Mouse (Mus musculus): ENCODE results near the gene Lta. TPM values are rescaled to one million over a fixed set of nuclear protein-coding genes. Genes with fewer than 3 reads are reported as not detected.
A peak's percentile ranks its signal among the peaks of the same experiment; 100 is the strongest.

The Lta gene
- polyA plus RNA-seq, 1 experiment from 2014 or later: 1.1 TPM

DNA sequence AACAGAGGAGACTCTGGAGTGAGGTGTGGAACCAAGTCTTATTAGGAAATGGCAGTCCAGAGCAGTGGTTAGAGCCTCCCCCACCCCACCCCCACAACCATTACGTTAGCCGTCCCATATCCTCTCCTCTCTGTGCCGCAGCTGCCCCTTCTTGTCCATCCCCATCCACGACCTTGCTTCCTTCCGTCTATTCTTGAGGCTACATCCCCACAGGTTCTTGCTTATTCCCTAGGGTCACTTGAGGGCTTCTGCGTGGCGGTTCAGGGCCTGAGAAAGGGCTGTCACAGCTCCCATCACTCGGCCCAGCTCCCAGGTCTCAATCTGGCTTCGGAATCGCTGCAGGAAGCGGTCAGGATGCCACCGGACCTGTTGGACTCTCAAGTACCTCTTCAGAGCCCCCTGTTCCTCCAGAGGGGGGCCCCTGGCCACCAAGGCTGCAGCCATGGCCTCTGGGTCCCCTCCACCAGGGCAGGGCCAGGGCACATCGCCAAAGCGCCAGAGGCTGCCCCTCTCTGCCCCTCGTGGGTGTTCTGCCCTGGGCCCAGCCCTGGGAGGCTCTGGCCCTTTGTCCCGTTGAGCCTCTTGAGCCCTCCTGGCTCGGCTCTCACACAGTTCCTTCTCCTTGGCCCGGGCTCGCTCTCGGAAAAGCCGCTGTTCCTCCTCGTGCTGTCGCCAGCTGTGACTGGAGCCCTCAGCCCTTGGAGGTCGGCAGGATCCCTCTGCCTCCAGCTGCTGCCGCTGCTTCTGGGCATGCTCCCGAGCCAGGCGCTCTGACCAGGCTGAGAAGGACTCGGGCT is 15.2 kb upstream of the Lta start, which contains the start of gene Gm16181:
Gene Gm16181 (plus strand): TSS at position 679 of the 797 bp plus-strand sequence.
- H3K4me2 ChIP-seq (ENCODE audit: low read length): no peak within 1 kb of the TSS
- H3K4me3 ChIP-seq (ENCODE audit: low read depth, low read length): no peak within 1 kb of the TSS
- H3K9ac ChIP-seq (ENCODE audit: low read depth, low read length): no peak within 1 kb of the TSS
- no peak for ATAC-seq
- H3K27me3 ChIP-seq (ENCODE audit: control insufficient read depth, insufficient read depth, low read depth, low read length): no peaks in the 10 kb centered on the region
- peaks cover 11% of the 10 kb centered on the region; the same call in 1 of the 2 replicates for H3K36me3 ChIP-seq (ENCODE audit: control insufficient read depth, insufficient read depth, low read length)
- no peak within 1 kb of the TSS for H3K27ac ChIP-seq (ENCODE audit: low read length)
- 77% methylated on average over 28 of the region's 28 CpGs for WGBS
- no peaks in the 10 kb centered on the region for H3K4me1 ChIP-seq (ENCODE audit: control insufficient read depth, insufficient read depth, low read length)
- no peaks in the 10 kb centered on the region for H3K9me3 ChIP-seq (replicated peaks; ENCODE audit: control insufficient read depth, low read length, poor library complexity, severe bottlenecking)

DNA sequence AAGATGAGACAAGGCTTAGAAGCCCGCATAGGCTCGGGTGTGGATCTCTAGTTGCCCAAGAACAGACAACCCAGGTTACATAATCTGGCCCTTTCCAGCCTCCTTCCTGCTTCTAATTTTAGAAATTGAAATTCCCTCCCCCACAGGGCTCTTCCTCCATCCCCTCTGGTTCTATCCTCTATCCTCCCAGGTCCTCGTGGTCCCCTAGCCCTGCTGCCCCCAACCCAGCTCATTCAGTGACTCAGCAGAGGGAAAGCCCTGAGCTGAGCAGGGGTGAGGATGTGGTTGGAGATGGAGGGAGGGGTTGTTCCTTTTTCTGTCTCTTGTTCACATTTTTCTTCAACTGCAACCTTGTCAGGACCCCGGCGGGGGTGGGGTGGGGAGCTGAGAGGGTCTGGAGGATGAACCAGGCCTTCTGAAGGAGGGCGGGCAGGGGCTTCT is 14.5 kb upstream of the Lta start:
- no peak for ATAC-seq
- 91% methylated on average over 6 of the region's 6 CpGs for WGBS
- Histone ChIP-seq H3K9ac (ENCODE audit: low read depth, low read length) (no peak overlapping the region), H3K27ac (ENCODE audit: low read length) (no peak overlapping the region), H3K36me3 (ENCODE audit: control insufficient read depth, insufficient read depth, low read length) (peaks cover 8% of the 10 kb centered on the region; the same call in 1 of the 2 replicates), H3K27me3 (ENCODE audit: control insufficient read depth, insufficient read depth, low read depth, low read length) (no peaks in the 10 kb centered on the region), H3K4me2 (ENCODE audit: low read length) (no peak overlapping the region), H3K9me3 (replicated peaks; ENCODE audit: control insufficient read depth, low read length, poor library complexity, severe bottlenecking) (no peaks in the 10 kb centered on the region), H3K4me1 (ENCODE audit: control insufficient read depth, insufficient read depth, low read length) (no peaks in the 10 kb centered on the region), H3K4me3 (ENCODE audit: low read depth, low read length) (no peak overlapping the region)

DNA sequence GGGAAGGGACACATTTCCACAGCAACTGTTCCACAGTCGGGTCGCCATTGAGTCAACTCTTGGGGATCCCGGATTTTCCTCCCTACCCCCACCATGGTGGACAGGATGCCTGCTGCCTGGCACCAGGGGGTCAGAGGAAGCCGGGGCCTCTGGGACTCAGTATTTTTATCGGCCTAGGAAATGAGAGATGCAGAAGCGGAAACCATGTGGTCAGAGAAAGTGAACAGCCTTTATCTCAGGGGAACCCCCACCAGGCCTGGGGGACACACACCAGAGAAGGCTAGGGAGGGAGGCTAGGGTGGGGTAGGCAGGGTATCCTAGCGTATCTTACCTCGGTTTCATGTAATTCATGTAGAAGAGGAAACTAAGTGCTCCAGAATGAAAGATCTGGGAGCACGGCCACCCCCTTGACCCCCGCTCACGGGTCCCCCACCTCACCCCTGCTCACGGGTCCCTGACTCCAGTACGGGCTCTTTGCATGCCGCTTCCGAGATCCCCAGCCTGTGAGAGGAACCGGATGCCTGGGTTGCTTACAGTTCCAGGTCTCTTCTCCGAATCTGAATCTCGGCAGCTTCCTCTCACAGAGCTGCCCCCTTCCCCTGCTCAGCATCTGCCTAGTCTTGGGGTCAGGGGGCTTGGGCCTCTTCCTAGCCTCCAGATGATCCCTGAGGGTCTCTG is 13.5 kb upstream of the Lta start:
- Histone ChIP-seq H3K4me3 (ENCODE audit: low read depth, low read length) (no peak overlapping the region), H3K9me3 (replicated peaks; ENCODE audit: control insufficient read depth, low read length, poor library complexity, severe bottlenecking) (no peaks in the 10 kb centered on the region), H3K36me3 (ENCODE audit: control insufficient read depth, insufficient read depth, low read length) (peaks cover 8% of the 10 kb centered on the region; the same call in 1 of the 2 replicates), H3K4me2 (ENCODE audit: low read length) (no peak overlapping the region), H3K27me3 (ENCODE audit: control insufficient read depth, insufficient read depth, low read depth, low read length) (no peaks in the 10 kb centered on the region), H3K4me1 (ENCODE audit: control insufficient read depth, insufficient read depth, low read length) (no peaks in the 10 kb centered on the region), H3K27ac (ENCODE audit: low read length) (no peak overlapping the region), H3K9ac (ENCODE audit: low read depth, low read length) (no peak overlapping the region)
- 85% methylated on average over 18 of the region's 18 CpGs for WGBS
- ATAC-seq: no peak

DNA sequence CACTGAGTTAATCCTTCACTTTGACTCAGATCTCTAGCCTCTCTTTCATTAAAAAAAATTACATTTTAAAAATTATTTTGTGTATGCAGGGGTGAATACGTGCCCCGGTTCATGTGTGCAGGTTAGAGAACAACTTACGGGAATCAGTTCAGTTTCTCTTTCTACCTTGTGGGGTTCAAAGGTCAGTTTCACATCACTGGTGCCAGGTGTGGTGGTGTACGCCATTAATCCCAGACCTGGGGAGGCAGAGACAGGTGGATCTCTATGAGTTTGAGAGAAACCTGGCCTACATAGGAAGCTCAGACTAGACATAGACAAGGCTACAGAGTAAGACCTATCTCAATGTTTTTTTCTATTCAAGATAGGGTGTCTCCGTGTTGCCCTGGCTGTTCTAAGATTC is 7.9 kb upstream of the Lta start:
- Histone ChIP-seq H3K9ac (ENCODE audit: low read depth, low read length) (no peak overlapping the region), H3K36me3 (ENCODE audit: control insufficient read depth, insufficient read depth, low read length) (no peaks in the 10 kb centered on the region), H3K4me3 (ENCODE audit: low read depth, low read length) (no peak overlapping the region), H3K9me3 (replicated peaks; ENCODE audit: control insufficient read depth, low read length, poor library complexity, severe bottlenecking) (no peaks in the 10 kb centered on the region), H3K27ac (ENCODE audit: low read length) (no peak overlapping the region), H3K4me1 (ENCODE audit: control insufficient read depth, insufficient read depth, low read length) (no peaks in the 10 kb centered on the region), H3K4me2 (ENCODE audit: low read length) (no peak overlapping the region), H3K27me3 (ENCODE audit: control insufficient read depth, insufficient read depth, low read depth, low read length) (no peaks in the 10 kb centered on the region)
- ATAC-seq: no peak
- 97% methylated on average over 5 of the region's 5 CpGs for WGBS

DNA sequence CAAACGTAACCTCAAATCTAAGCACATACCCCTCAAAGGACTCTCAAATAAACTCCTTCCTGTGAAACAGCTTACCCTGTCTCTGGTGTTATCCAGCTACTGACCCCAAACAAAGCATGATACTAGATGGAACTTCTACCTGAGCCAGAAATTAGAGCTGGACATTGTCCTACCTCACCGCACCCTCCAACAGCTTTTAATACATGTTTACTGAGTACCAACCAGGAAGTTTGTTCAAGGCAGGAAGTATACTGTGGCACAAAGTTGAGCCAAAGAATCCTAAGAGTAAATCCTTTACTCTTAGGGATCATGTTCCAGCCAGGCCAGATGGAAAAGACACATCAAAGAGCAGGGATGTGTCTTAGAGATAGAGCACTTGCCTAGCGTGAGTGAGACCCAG is 5.4 kb upstream of the Lta start:
- Histone ChIP-seq H3K9me3 (replicated peaks; ENCODE audit: control insufficient read depth, low read length, poor library complexity, severe bottlenecking) (no peaks in the 10 kb centered on the region), H3K27ac (ENCODE audit: low read length) (no peak overlapping the region), H3K9ac (ENCODE audit: low read depth, low read length) (no peak overlapping the region), H3K4me1 (ENCODE audit: control insufficient read depth, insufficient read depth, low read length) (no peaks in the 10 kb centered on the region), H3K36me3 (ENCODE audit: control insufficient read depth, insufficient read depth, low read length) (no peaks in the 10 kb centered on the region), H3K4me3 (ENCODE audit: low read depth, low read length) (no peak overlapping the region), H3K27me3 (ENCODE audit: control insufficient read depth, insufficient read depth, low read depth, low read length) (no peaks in the 10 kb centered on the region), H3K4me2 (ENCODE audit: low read length) (no peak overlapping the region)
- 79% methylated on average over 3 of the region's 3 CpGs for WGBS
- no peak for ATAC-seq

DNA sequence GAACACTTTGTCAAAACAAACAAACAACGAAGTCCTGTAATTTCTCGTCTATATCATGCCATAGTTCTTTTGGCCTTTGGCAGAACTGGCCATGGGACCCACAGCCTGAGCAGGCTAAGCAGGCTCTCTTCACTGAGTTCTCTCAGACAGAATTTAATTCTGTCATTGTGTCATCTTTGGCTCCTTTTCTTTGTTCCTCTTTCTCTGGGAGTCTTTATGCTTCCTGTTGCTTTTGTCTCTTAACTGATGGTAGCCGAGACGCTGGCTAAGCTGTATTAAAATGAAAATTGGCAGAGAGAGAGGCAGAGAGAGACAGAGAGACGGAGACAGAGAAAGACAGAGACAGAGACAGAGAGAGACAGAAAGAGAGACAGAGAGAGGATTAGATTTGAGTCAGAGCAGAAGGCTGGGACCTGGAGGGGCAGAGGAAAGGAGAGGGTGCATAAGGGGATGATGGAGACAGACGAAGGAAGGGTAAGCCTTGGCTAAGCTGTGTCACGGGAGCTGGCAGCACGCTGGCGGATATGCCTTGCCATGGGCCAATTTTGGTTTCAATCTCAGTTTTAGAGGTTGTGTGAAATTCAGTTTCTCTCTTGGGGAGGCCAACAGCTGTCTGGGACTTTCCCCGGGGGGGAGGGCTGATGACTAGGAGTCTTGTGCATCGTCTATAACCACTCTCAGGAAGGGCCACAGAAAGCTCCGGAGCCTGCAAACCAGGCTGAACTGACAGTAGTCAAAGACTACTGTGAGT is 4.8 kb upstream of the Lta start:
- WGBS: 68% methylated on average over 12 of the region's 12 CpGs
- H3K27ac ChIP-seq (ENCODE audit: low read length): no peak overlapping the region

DNA sequence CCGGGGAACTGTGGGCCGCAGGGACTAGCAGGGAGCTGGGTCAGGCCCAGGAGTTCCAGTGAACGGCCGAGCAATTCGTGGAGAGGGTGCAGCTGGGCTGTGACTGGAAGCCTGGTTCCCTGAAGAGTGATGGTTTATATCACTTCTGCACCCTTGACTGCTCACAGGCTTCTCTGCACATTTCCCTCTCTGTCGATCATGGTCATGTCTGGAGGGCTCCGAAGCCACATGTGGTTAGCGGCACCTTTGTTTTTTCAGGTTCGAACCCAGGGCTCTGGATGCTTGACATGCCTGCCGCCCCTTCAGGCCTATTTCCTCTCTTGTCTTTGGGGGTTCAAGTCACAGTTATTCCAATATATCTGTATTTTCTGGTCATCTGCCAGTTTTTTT is 224 bp upstream of the Lta start:
- Histone ChIP-seq H3K27ac (ENCODE audit: low read length) (no peak overlapping the region), H3K4me3 (ENCODE audit: low read depth, low read length) (no peak overlapping the region), H3K36me3 (ENCODE audit: control insufficient read depth, insufficient read depth, low read length) (no peaks in the 10 kb centered on the region), H3K4me2 (ENCODE audit: low read length) (no peak overlapping the region), H3K9me3 (replicated peaks; ENCODE audit: control insufficient read depth, low read length, poor library complexity, severe bottlenecking) (no peaks in the 10 kb centered on the region), H3K4me1 (ENCODE audit: control insufficient read depth, insufficient read depth, low read length) (no peaks in the 10 kb centered on the region), H3K27me3 (ENCODE audit: control insufficient read depth, insufficient read depth, low read depth, low read length) (peaks cover 5% of the 10 kb centered on the region), H3K9ac (ENCODE audit: low read depth, low read length) (0 out of 2 replicates have a peak overlapping the region, but pooled peaks have one; percentile 40)
- 69% methylated on average over 10 of the region's 10 CpGs for WGBS
- ATAC-seq: no peak

More for the DNA sequence above, 4.8 kb upstream of the Lta start:
- H3K36me3 ChIP-seq (ENCODE audit: control insufficient read depth, insufficient read depth, low read length): no peaks in the 10 kb centered on the region
- no peak for ATAC-seq
- H3K4me3 ChIP-seq (ENCODE audit: low read depth, low read length): no peak overlapping the region
- no peak overlapping the region for H3K9ac ChIP-seq (ENCODE audit: low read depth, low read length)
- no peak overlapping the region for H3K4me2 ChIP-seq (ENCODE audit: low read length)
- no peaks in the 10 kb centered on the region for H3K27me3 ChIP-seq (ENCODE audit: control insufficient read depth, insufficient read depth, low read depth, low read length)
- no peaks in the 10 kb centered on the region for H3K9me3 ChIP-seq (replicated peaks; ENCODE audit: control insufficient read depth, low read length, poor library complexity, severe bottlenecking)
- no peaks in the 10 kb centered on the region for H3K4me1 ChIP-seq (ENCODE audit: control insufficient read depth, insufficient read depth, low read length)

DNA sequence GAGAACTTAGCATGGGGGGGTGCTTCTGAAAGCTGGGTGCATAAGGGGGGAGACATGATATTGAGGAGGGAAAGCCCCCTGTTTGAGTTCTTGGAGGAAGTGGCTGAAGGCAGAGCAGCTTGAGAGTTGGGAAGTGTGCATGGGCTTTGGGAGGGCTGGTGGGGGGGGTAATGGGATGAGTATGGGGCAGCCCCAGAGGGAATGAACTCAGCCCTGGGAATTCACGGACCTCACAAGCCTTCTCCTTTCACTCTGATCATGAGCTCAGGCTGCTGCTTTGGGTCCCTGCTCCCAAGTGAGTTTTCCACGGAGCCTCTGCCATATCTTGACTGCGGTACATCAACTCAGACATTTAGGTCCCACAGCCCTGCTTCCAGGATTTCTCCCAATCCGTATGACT is 2.7 kb downstream of the Lta start:
- ATAC-seq: no peak
- no peaks in the 10 kb centered on the region for H3K9me3 ChIP-seq (replicated peaks; ENCODE audit: control insufficient read depth, low read length, poor library complexity, severe bottlenecking)
- 88% methylated on average over 4 of the region's 4 CpGs for WGBS
- no peak overlapping the region for H3K9ac ChIP-seq (ENCODE audit: low read depth, low read length)
- peaks cover 5% of the 10 kb centered on the region for H3K27me3 ChIP-seq (ENCODE audit: control insufficient read depth, insufficient read depth, low read depth, low read length)
- no peak overlapping the region for H3K4me2 ChIP-seq (ENCODE audit: low read length)
- no peaks in the 10 kb centered on the region for H3K4me1 ChIP-seq (ENCODE audit: control insufficient read depth, insufficient read depth, low read length)
- no peak overlapping the region for H3K27ac ChIP-seq (ENCODE audit: low read length)
- no peak overlapping the region for H3K4me3 ChIP-seq (ENCODE audit: low read depth, low read length)
- H3K36me3 ChIP-seq (ENCODE audit: control insufficient read depth, insufficient read depth, low read length): no peaks in the 10 kb centered on the region
